Mouse (Mus musculus) spleen, postnatal 4 days (tissue): ENCODE data around the gene Sf1.

ENCODE experiments used
- DNase-seq, 2 experiments: peaks; one replicate each; pipeline ENCODE4 v3.0.0; 2022; ENCODE audit warnings: low spot score in 2 of 2

The Sf1 gene

DNA sequence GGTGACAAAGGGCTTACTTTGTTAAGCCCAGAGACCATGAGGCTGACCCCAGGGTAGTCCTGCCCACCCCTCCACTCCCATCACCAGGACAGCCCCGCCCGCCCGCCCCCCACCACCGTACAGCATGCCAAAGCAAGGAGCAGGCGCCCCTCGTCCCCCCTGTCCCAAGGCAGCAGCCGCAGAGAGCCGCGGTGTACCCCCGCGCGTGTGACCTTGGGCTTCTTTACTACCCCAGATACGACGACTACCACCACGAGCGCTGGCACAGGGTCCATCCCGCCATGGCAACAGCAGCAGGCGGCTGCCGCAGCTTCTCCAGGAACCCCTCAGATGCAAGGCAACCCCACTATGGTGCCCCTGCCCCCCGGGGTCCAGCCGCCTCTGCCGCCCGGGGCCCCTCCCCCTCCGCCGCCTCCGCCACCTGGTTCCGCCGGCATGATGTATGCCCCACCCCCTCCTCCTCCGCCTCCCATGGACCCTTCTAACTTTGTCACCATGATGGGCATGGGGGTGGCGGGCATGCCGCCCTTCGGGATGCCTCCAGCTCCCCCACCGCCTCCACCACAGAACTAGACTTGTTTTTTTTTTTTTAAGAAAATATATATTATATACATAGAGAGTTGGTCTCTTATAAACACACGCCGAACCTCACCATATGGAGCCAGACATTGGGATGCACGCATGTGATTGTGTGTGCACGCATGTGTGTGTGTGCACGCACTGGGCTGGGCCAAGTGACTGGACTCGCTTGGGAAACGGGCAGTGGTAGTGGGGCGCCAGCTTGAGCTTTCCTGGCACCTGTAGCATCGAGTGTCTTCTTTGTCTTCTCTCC, 12.1 kb downstream of the Sf1 start:
- no peak for DNase-seq

DNA sequence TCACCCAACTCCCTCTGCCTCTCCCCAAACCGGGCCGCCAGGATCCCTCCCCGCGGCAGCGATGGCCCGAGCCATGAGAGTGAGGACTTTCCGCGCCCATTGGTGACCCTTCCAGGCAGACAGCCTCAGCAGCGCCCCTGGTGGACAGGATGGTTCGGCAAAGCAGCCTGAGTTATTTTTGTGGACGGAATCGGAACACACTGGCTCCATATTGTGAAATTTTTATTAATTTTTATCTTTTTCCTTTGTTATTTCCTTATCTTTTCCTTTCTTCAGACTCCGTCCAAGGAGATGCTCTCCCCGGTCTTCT, 12.7 kb downstream of the Sf1 start:
- peak; percentile 52 to 84 for DNase-seq

DNA sequence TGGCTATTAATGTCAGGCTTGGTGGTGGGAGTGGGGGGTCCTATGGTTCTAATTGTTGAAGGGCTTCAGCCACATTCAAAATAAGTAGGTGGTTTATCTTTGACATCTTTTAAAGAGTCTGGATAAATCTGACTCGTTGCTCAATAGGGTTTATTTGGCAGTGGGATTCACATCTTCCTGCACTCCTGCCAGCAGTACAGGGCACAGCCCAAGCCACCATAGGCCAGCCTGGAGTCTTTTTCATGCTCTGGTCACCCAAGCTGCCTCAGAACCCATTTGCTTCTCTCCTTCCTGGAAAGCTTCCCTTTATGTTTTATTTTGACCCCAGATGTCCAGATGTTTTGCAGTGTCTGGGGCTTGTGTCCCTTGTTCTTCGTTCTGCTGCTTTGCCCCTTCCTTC, 13.2 kb downstream of the Sf1 start:
- DNase-seq, result no peak

DNA sequence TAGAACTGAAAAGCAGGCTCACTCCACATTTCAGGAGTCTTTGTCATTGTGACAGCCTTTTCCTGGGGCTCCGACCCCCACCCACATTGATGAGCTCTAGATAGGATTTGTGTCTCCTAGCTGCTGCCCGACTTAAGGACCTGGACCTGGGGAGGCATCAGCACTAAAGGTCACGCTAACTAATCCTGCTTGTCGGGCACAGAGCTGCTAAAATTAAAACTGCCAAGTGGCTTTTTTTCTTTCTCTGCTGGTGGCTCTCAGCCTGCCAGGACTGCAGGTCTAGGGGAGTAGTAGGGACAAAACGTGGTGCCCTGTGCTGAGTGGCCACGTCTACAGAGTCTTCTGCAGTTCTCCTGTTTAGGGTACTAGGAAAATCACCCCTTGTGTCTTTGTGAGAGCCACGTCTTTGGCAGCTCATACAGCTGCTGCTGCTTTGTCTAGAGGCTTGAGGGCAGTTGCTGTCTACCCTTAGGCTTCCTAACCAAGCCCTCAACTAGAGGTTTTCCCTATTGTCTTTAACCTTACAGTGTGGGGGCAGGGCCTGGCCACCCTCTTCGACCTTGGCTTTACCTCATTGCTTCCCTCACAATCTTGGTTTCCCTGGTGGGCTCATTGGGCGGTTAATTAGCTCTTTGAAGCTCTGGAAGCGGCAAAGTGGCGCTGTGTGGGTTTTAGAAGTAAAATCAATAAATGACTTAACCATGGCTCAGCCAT, 14.0 kb downstream of the Sf1 start:
- no peak for DNase-seq

DNA sequence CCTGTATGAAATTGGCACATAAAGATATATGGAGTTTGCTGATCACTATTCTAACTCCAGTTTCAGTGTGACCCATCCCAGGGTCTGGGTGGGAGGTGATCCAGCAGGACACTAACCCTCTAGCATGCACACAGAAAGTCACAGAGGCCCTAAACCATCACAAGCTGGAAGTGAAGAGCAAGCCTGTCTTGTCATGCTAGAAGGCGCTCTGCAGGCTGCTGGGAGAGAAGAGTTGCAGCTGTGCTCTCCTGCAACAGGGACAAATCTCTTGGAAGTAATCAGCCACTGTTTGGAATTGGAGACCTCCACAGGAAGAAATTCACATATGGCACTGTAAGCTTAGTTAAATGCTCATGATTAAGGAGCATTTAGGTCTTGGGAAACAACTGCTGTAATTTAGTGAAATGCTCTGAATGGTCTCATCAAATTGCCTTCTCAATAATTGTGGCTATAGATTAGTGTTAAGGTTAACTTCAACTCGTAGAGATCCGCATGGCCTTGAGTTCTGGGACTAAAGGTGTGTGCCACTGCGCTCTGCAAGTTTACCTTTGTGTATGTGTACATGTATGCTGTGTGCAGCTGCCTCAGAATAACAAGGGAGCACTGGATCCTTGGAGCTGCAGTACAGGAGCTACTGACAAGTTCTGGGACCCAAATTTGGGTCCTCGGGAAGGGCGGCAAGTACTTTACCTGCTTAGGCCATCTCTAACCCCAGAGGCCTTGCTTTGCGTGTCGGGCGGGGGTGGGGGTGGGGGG, 17.1 kb downstream of the Sf1 start:
- no peak for DNase-seq

DNA sequence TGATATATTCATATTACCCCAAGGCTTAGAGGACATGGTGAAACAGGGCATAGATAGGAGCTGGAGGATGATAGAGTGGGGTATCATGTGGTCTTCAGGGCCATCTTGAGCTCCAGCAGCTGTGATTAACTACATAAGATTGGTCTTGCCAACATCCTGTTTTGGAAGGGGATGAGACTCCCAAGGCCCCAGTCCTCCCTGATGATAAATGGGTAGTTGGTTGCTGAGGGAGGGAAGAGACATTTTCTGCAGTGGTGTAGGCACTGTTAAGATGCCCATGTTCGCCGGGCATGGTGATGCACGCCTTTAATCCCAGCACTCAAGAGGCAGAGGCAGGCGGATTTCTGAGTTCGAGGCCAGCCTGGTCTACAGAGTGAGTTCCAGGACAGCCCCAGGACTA, 17.7 kb downstream of the Sf1 start:
- DNase-seq, result no peak

DNA sequence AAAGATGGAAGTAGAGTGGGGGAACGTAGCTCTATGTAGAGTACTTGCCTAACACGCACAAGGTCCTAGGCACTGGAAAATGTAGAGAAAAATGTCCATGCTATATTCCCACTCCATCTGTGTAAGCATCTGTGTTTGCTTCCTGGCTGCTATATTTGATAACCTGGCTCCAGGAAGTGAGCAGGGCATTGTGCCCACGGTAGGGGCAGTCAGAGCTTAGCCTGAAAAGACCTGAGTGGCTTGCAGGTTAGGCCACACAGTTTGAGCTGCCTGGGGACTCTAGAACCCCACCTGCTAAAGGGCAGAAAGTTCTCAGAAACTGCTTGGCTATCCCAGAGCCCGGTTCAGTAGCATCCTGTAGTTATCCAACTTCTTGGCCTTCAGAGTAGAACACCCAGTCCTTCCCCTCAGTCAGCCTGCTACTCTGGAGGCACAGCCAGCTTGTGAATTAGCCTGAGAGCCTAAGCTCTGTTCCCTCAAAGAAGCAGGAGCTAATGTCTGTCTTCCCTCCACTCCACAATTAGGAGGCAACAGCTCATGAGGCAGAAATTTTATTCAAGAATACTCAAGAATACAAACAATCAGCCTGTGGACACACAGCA, 18.9 kb downstream of the Sf1 start:
- no peak for DNase-seq

DNA sequence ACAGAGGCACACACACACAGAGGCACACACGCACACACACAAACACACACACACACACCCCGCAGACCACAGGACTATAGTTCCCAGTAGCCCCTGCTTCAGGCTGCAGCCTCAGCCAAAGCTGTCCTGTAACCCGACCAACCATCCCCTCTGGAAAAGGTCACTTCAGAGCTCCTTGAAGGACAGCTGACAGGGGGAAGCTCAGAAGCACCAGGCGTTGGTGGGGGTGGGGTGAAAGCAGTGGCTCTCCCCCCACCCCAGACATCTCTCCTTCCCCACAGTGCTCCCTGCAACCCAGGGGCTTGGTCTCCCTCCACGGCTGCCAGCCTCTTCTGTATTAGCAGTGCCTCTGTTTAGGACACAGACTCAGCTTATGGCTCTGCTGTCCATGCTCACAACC, 20.0 kb downstream of the Sf1 start:
- no peak for DNase-seq

DNA sequence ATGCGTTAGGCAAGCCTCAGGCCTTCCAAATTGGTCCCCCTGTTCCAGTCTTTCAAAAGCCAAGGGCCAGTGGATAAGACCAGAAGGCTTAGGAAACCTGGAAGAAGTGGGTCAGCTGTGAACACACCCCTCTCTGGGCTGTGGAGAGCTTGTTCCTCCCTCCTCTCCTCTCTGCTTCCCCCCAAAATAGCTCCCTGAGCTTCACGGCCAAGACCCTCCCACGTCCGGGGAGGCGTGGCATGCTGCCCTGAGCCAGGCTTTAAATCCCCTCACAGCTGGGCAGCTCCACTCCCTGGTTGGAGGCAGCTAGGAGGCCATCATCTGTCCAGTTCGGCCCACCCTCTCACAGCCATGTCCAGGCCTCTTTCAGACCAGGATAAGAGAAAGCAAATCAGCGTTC, 20.6 kb downstream of the Sf1 start, which contains the start of gene Pygm:
Pygm (plus strand) TSS at position 272 of the 400 bp plus-strand sequence.
- DNase-seq, result no peak

DNA sequence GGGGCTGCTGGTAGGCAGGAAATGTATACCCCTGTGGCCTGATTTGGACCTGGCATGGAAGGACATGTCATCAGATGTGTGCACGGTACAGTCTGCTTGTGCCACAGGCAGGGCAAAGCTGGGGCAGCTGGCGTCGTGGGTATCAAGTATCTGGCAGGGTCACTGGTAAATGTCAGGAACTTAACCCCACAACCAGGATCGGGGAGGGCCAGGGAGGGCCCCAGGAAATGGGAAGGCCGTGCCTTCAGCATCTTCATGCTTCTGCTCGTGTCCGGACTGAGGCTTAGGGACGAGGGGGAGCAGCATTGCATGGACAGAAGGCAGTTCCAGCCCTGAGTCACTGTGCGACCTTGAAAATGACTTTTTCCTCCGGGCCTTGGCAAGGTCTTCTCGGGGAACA, 21.5 kb downstream of the Sf1 start:
- DNase-seq, result no peak

DNA sequence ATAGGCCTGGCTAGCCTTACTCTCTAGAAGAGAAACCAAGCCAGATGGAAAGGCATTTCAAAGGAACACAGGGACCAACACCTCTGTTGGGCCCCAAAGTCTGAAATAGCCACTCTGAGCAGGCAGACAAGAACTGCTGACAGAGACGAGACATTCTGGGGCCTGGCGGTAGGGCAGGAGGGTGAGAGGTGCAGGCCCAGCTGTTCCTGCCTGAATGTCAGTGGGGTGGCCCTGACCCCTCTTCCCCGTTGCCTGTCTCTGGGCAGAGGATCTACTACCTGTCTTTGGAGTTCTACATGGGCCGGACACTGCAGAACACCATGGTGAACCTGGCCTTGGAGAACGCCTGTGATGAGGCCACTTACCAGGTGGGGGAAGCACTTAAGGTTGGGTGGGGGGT, 21.9 kb downstream of the Sf1 start:
- DNase-seq, result no peak

DNA sequence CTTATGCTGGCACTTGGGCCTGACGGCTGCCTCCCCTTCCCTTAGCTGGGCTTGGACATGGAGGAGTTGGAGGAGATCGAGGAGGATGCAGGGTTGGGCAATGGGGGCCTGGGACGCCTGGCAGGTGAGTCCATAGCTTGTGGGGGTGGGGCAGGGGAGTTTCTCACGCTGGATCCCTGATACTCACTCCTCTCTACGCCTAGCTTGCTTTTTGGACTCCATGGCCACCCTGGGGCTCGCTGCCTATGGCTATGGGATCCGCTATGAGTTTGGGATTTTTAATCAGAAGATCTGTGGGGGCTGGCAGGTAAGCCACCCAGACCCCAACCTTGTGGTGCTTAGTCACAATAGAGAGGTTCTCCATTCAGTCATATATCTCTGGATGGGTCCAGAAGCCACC, 22.3 kb downstream of the Sf1 start:
- DNase-seq, result no peak

DNA sequence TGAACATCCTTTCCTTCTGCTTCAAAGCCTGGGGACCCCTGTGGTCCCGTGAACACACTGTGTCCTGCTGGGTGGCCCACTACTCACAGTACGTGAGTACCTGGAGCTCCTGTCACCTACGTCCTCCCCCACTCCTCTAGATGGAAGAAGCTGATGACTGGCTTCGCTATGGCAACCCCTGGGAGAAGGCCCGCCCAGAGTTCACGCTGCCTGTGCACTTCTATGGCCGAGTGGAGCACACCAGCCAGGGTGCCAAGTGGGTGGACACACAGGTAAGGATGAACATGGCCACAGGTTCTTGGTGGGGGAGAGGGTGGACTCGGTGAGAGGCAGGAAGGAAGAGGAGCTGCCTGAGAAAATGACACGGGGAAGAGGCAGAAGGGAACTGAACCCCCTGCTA, 22.7 kb downstream of the Sf1 start:
- DNase-seq, result no peak

DNA sequence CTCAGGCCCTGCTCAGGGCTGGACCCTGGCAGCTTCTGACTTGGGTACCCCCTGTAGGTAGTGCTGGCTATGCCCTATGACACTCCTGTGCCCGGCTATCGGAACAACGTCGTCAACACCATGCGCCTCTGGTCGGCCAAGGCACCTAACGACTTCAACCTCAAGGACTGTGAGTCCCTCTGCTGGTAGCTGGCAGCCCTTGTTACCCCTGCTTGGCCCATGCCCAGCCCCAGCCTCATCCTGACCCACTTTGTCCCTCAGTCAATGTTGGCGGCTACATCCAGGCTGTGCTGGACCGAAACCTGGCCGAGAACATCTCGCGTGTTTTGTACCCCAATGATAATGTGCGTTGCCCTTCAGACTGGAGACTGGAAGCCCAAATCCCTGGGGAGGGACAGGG, 24.5 kb downstream of the Sf1 start:
- DNase-seq, result peak in 1 of 2 experiments; percentile 66

DNA sequence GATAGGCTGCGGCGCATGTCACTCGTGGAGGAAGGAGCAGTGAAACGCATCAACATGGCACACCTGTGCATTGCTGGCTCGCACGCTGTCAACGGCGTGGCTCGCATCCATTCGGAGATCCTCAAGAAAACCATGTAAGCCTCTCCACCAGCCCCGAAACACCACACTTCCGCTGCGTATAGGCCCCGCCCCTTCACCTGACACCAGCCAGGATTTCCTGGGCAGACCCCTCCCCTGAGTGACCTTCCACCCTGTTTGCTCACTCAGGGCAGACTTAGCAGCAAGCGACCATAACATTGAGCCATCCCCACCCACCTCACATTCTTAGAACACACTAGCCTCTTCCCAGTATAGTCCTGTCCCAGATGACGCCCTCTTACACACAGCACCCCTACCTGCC, 26.3 kb downstream of the Sf1 start:
- DNase-seq, result peak in 1 of 2 experiments; percentile 53

DNA sequence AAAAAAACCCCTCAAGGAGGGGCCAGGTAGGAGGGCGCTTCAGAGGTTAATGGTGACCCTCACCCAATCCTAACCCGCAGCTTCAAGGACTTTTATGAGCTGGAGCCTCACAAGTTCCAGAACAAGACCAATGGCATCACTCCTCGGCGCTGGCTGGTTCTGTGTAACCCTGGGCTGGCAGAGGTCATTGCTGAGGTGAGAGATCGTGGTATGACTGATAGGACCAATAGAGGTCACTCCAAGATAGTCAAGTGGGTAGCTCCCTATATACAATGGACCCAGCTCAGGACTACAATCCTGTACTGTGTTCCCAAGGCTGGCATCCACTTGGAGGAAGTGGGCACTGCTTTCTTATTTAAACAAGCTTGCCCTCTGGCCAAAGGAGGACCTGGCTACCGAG, 26.8 kb downstream of the Sf1 start:
- DNase-seq, result no peak

DNA sequence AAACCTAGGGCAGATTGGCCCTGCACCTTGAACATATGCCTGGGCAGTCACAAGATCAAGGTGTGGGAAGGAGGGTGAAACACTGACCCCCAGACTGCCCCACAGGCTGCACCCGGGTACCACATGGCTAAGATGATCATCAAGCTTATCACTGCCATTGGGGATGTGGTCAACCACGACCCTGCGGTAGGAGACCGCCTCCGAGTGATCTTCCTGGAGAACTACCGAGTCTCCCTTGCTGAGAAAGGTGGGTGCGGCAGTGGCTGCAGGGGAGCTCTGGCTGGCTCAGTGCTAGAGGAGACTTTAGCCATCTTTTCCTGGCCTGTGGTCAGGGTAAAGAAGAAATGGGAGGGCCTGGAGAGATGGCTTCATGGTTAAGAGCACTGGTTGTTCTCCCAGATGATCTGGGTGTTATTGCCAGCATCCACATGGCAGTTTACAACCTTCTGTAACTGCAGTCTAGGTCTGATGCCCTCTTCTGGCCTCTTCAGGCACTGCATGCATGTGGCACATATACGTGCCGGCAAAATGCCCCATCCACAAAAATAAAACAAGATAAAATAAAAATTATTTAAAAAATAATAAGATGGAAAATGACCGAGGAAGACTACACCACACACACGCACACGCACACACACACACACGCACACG, 29.4 kb downstream of the Sf1 start:
- DNase-seq, result no peak

DNA sequence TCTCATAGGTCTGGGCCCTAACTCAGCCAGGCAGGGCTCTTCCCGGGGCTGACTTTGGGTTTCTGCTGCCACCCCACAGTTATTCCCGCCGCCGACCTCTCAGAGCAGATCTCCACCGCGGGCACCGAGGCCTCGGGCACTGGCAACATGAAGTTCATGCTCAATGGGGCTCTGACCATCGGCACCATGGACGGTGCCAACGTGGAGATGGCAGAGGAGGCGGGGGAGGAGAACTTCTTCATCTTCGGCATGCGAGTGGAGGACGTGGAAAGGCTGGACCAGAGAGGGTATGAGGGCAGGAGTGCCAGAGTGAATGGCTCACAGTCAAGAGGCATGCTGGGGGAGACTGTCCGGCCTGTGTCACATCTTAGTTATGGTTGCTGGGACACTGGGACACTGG, 30.1 kb downstream of the Sf1 start:
- no peak for DNase-seq

DNA sequence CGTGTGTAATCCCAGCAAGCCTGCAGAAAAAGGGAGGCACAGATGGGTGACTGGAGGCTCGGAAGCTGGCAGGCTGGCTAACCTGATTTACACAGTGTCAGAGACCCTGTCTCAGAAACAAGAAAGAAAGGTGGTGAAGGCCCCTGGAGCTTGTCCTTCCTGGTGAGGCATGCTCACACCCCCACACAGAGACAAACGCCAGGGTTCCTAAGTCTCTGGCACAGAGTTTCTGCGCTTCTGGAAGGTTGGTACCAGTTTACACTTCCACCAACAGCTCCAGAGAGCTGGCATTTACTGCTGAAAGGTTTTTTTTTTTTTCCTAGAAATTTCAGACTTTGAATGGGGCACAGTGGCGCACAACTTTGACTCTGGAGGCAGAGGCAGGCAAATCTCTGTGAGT, 32.7 kb downstream of the Sf1 start:
- no peak for DNase-seq

DNA sequence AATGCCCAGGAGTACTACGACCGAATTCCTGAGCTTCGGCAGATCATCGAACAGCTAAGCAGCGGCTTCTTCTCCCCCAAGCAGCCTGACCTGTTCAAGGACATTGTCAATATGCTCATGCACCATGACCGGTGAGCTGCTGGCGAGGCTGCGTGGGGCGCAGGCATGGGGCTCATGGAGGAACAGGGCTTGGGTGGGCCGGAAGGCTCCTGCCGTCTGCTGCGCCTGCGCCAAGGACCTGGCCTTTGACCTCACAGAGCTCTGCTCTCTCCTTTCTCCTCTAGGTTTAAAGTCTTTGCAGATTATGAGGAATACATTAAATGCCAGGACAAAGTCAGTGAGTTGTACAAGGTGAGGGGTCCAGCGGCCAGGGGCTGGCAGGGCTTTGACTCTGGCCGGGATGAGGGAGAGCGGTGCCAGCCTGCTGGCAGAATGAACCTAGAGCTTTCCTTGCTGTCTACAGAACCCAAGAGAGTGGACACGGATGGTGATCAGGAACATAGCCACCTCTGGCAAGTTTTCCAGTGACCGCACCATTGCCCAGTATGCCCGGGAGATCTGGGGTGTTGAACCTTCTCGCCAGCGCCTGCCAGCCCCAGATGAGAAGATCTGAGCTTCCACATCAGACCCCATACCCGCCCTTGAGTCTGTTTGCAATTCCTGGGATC, 34.2 kb downstream of the Sf1 start:
- DNase-seq, result no peak
